13 mouse cellular contexts compared by ENCODE assay signal in genomic region chr6:66932206-66932819, GRCm38 (mm10). TPM values are rescaled to one million over a fixed set of nuclear protein-coding genes. Genes with fewer than 3 reads are reported as not detected.
DNase-seq lines count a peak whose midpoint lies in the region; ATAC-seq and TF ChIP-seq lines count a peak whose summit lies in the region.
"Had no signal": no experiment of that assay in that cellular context is flagged by ENCODE, and none has a peak within 500 bp of the region (broad histone marks: within the 10 kb centered on the region; RNA-seq: fewer than 3 reads in every experiment).

No protein-coding gene starts in this region.

- peak; percentile 84 for ATAC-seq in frontal cortex, adult (ENCODE audit: low TSS enrichment)
- ATAC-seq: CD4-positive, CD25-positive, alpha-beta regulatory T cell, adult 4 months; lung, postnatal 0 days had no signal

- no peak for TF ChIP-seq POLR2A in brain, embryonic 14.5 days (IDR thresholded peaks at IDR 0.05; ENCODE audit: borderline replicate concordance, extremely low read depth, insufficient read depth, insufficient read length, poor library complexity, severe bottlenecking)

- no peak for TF ChIP-seq CTCF in brain, embryonic 14.5 days (IDR thresholded peaks at IDR 0.05; ENCODE audit: borderline replicate concordance, extremely low read depth, insufficient read depth, insufficient read length)

- DNase-seq in frontal cortex, postnatal 25 days (ENCODE audit: low spot score in 2 of 2): no peak
- DNase-seq in left cerebral cortex, adult 9 months (ENCODE audit: low spot score in 2 of 2): peak; percentile 4 to 17
- no peak for DNase-seq in left cerebral cortex, adult 18-20 months (ENCODE audit: low spot score in 2 of 2)
- DNase-seq in brain, embryonic 14.5 days (ENCODE audit: low read depth): peak; percentile 48
- peak; percentile 24 to 28 for DNase-seq in frontal cortex, adult 2 months (ENCODE audit: extremely low spot score in 1 of 2, low spot score in 1 of 2)
- no peak for DNase-seq in T-cell, adult 2 months (ENCODE audit: low spot score)
- DNase-seq in thymus, postnatal 36 days: no peak
- DNase-seq: cerebellum, postnatal 14 days; kidney, postnatal 10 days; liver, embryonic 13.5 days had no signal

RNA-seq across cellular contexts. Expression of gene Gng12, which starts 36.1 kb away (rescaled TPM):
- total RNA-seq in left cerebral cortex, adult 18-20 months (2021): 10 to 100 TPM; 52.5 to 63.1 TPM
- 12.5 and 23.2 TPM in 2 replicates for polyA plus RNA-seq in brain, embryonic 14.5 days (2012; rRNA removed)
- polyA plus RNA-seq in frontal cortex, adult 2 months (2012; rRNA removed): 40.5 and 49.5 TPM in 2 replicates

Comparison
In these comparisons a context has a peak if more than half of its experiments do, and no peak if none do; other contexts are left out.
1. DNase-seq: peak in left cerebral cortex, adult 9 months (2 of 2), brain, embryonic 14.5 days (single experiment) and frontal cortex, adult 2 months (2 of 2); none in frontal cortex, postnatal 25 days (0 of 2), left cerebral cortex, adult 18-20 months (0 of 2), T-cell, adult 2 months (single experiment) and thymus, postnatal 36 days (0 of 2).